Mouse (Mus musculus) hindbrain, embryonic 11.5 days (tissue): ENCODE results near the gene Mob3a. TPM values are rescaled to one million over a fixed set of nuclear protein-coding genes. Genes with fewer than 3 reads are reported as not detected.

Experiments
- ATAC-seq: fragments of 200-750 bp; cut with Nextera tagmentation; 2 replicates; pipeline ENCODE4 v1.8.0; 2017; ENCODE audit warnings: mild to moderate bottlenecking, moderate TSS enrichment, moderate library complexity; ENCODE audit not compliant: low FRiP score
- DNase-seq: peaks from one replicate; pipeline ENCODE4 v3.0.0-alpha.2; 2015; ENCODE audit warnings: low spot score
- H3K27ac ChIP-seq: fragments of 300-500 bp; sonication (generic); 2 replicates; pipeline ENCODE4 v1.5.1; 2014; ENCODE audit warnings: mild to moderate bottlenecking, low read depth, low read length
- H3K27me3 ChIP-seq: fragments of 300-500 bp; sonication (generic); 2 replicates; pipeline ENCODE4 v1.6.1; 2014; ENCODE audit warnings: mild to moderate bottlenecking, low read length, moderate library complexity, mixed read lengths; ENCODE audit not compliant: control insufficient read depth, insufficient read depth
- H3K36me3 ChIP-seq: fragments of 300-500 bp; sonication (generic); 2 replicates; pipeline ENCODE4 v1.6.1; 2014; ENCODE audit warnings: mild to moderate bottlenecking, low read length, moderate library complexity, mixed read lengths; ENCODE audit not compliant: control insufficient read depth, insufficient read depth
- H3K4me1 ChIP-seq: fragments of 300-500 bp; sonication (generic); replicated peaks from 2 replicates; pipeline ENCODE4 v1.6.1; 2014; ENCODE audit warnings: low read length, mixed read lengths; ENCODE audit not compliant: control insufficient read depth, insufficient read depth
- H3K4me2 ChIP-seq: fragments of 300-500 bp; sonication (generic); replicated peaks from 2 replicates; pipeline ENCODE4 v1.6.1; 2014; ENCODE audit warnings: mild to moderate bottlenecking, low read depth, low read length
- H3K4me3 ChIP-seq: fragments of 300-500 bp; sonication (generic); 2 replicates; pipeline ENCODE4 v1.5.1; 2014; ENCODE audit warnings: low read depth, low read length
- H3K9ac ChIP-seq: fragments of 300-500 bp; sonication (generic); 2 replicates; pipeline ENCODE4 v1.6.1; 2014; ENCODE audit warnings: low read depth, low read length
- H3K9me3 ChIP-seq: fragments of 300-500 bp; sonication (generic); 2 replicates; pipeline ENCODE4 v1.6.1; 2016; ENCODE audit warnings: low read length; ENCODE audit not compliant: control insufficient read depth
- WGBS: fragments of 180-500 bp; shearing (Covaris S2); extraction: QIAGEN DNeasy Blood & Tissue Kit; methylation state at CpG from one replicate; pipeline ENCODE4 v1.1.7; 2014; 5-methylcytosine and 5-hydroxymethylcytosine counted together
- polyA plus RNA-seq: library from polyadenylated mRNA; unstranded; fragments of >200 nt; fragmentation: Nextera tagmentation; extraction: Ambion mirVana; gene quantifications from 2 replicates; pipeline ENCODE4 v1.2.1, GENCODE M21; 2014

Gene Mob3a
- polyA plus RNA-seq, 1 experiment from 2014 or later, result 54.4 TPM

GRCm38 (mm10) chr10:80669737-80670485, 31.9 kb downstream of the Mob3a start:
- peaks cover 15% of the 10 kb centered on the region for H3K4me1 ChIP-seq
- 95% methylated on average over 7 of the region's 7 CpGs for WGBS

GRCm38 (mm10) chr10:80669018-80669417, 32.8 kb downstream of the Mob3a start:
- ATAC-seq (no peak), DNase-seq (no peak)
- Histone ChIP-seq H3K27me3 (no peaks in the 10 kb centered on the region), H3K9me3 (no peaks in the 10 kb centered on the region), H3K9ac (no peak overlapping the region), H3K36me3 (peaks cover 21% of the 10 kb centered on the region; the same call in 1 of the 2 replicates), H3K4me1 (peaks cover 6% of the 10 kb centered on the region), H3K4me3 (no peak overlapping the region), H3K27ac (no peak overlapping the region), H3K4me2 (no peak overlapping the region)
- 87% methylated on average over 12 of the region's 12 CpGs for WGBS

More at GRCm38 (mm10) chr10:80669737-80670485, 31.9 kb downstream of the Mob3a start:
- Histone ChIP-seq H3K36me3 (peaks cover 21% of the 10 kb centered on the region; the same call in 1 of the 2 replicates), H3K27me3 (no peaks in the 10 kb centered on the region), H3K9ac (no peak overlapping the region), H3K4me3 (no peak overlapping the region), H3K4me2 (no peak overlapping the region), H3K27ac (no peak overlapping the region), H3K9me3 (no peaks in the 10 kb centered on the region)
- DNase-seq (no peak), ATAC-seq (no peak)

- Histone ChIP-seq H3K9ac (no peak overlapping the region), H3K4me1 (peaks cover 3% of the 10 kb centered on the region; the same call in 1 of the 2 replicates), H3K36me3 (peaks cover 21% of the 10 kb centered on the region; the same call in 1 of the 2 replicates), H3K4me3 (no peak overlapping the region), H3K9me3 (no peaks in the 10 kb centered on the region), H3K27ac (no peak overlapping the region), H3K4me2 (no peak overlapping the region), H3K27me3 (no peaks in the 10 kb centered on the region)
- WGBS, result 90% methylated on average over 11 of the region's 11 CpGs
- DNase-seq (no peak), ATAC-seq (no peak)
These were observed 33.2 kb downstream of the Mob3a start for GRCm38 (mm10) chr10:80668614-80669013.

GRCm38 (mm10) chr10:80666837-80667412, 34.9 kb downstream of the Mob3a start:
- Histone ChIP-seq H3K27ac (no peak overlapping the region), H3K4me1 (no peaks in the 10 kb centered on the region; the same call in 1 of the 2 replicates), H3K4me2 (no peak overlapping the region), H3K4me3 (no peak overlapping the region), H3K27me3 (no peaks in the 10 kb centered on the region), H3K36me3 (peaks cover 21% of the 10 kb centered on the region; the same call in 1 of the 2 replicates), H3K9me3 (no peaks in the 10 kb centered on the region), H3K9ac (no peak overlapping the region)
- ATAC-seq (no peak), DNase-seq (no peak)
- WGBS, result 80% methylated on average over 19 of the region's 19 CpGs

DNA sequence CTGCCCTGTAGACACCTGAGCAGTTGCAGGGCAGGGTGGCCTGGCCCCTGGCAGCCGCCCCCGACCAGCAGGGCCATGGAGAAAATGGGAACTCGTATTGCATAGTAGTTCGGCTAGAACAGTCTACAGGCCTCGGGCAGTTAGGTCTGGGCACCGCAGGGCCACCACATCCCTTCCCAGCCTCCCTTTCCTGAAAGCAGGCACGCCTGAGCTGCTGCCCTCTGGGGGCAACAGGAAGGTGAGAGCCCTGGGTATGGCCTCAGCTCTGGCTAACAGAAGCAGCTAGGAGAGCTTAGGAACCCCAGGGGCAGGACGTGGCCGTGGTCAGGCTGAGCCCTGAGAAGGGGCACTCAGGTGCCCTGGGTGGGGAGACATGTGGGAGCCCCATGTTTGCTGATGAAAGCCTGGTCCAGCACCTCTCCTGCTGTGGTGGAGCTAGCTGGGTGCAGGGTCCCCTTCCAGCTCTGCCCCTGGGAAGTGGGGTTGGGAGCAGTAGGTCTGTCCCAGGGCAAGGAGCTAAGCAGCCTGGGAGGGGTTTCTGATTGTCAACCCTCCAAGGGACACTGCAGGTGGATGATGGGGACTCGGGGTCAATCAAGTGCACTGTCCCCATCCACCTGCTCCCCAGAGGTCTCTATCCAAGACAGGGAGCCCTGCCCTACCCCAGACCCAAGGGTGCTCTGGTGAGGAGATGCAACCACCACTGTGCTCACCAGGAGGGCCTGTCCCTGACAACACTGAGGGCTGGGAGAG, 35.6 kb downstream of the Mob3a start:
- no peak for DNase-seq
- Histone ChIP-seq H3K4me3 (no peak overlapping the region), H3K9ac (no peak overlapping the region), H3K4me1 (no peaks in the 10 kb centered on the region), H3K36me3 (peaks cover 21% of the 10 kb centered on the region; the same call in 1 of the 2 replicates), H3K27ac (no peak overlapping the region), H3K9me3 (no peaks in the 10 kb centered on the region), H3K4me2 (no peak overlapping the region), H3K27me3 (no peaks in the 10 kb centered on the region)
- WGBS, result 77% methylated on average over 10 of the region's 10 CpGs
- ATAC-seq, result no peak

- Histone ChIP-seq H3K4me2 (no peak overlapping the region), H3K4me1 (no peaks in the 10 kb centered on the region), H3K9ac (no peak overlapping the region), H3K4me3 (no peak overlapping the region), H3K27me3 (no peaks in the 10 kb centered on the region), H3K27ac (no peak overlapping the region), H3K36me3 (peaks cover 21% of the 10 kb centered on the region; the same call in 1 of the 2 replicates), H3K9me3 (no peaks in the 10 kb centered on the region)
- WGBS, result 73% methylated on average over 4 of the region's 4 CpGs
- DNase-seq (no peak), ATAC-seq (no peak; the same call in 1 of the 2 replicates)
These were observed 36.3 kb downstream of the Mob3a start for GRCm38 (mm10) chr10:80665459-80665858.

DNA sequence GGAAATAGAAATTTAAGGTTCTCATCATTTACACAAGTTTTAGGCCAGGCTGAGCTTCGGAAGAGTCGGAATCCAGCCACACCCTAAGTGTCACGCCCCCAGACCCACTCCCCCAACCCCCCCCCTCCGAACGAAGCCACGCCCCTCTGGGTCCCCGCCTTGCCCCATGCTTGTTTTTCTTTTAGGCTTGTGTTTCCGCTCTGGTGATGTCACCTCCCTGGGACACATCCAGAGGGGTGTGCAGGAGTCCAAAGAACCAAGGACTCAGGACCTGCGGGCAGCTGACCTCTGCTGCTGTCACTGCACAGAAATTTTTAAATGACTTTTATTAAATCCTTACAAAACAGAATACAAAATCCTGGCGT, 36.8 kb downstream of the Mob3a start:
- H3K9ac ChIP-seq, result no peak overlapping the region
- no peak overlapping the region for H3K4me3 ChIP-seq
- ATAC-seq, result no peak
- no peak overlapping the region for H3K4me2 ChIP-seq
- no peaks in the 10 kb centered on the region for H3K9me3 ChIP-seq
- H3K4me1 ChIP-seq, result no peaks in the 10 kb centered on the region
- DNase-seq, result no peak
- no peak overlapping the region for H3K27ac ChIP-seq
- peaks cover 18% of the 10 kb centered on the region; the same call in 1 of the 2 replicates for H3K36me3 ChIP-seq
- H3K27me3 ChIP-seq, result no peaks in the 10 kb centered on the region
- WGBS, result 21% methylated on average over 10 of the region's 10 CpGs

DNA sequence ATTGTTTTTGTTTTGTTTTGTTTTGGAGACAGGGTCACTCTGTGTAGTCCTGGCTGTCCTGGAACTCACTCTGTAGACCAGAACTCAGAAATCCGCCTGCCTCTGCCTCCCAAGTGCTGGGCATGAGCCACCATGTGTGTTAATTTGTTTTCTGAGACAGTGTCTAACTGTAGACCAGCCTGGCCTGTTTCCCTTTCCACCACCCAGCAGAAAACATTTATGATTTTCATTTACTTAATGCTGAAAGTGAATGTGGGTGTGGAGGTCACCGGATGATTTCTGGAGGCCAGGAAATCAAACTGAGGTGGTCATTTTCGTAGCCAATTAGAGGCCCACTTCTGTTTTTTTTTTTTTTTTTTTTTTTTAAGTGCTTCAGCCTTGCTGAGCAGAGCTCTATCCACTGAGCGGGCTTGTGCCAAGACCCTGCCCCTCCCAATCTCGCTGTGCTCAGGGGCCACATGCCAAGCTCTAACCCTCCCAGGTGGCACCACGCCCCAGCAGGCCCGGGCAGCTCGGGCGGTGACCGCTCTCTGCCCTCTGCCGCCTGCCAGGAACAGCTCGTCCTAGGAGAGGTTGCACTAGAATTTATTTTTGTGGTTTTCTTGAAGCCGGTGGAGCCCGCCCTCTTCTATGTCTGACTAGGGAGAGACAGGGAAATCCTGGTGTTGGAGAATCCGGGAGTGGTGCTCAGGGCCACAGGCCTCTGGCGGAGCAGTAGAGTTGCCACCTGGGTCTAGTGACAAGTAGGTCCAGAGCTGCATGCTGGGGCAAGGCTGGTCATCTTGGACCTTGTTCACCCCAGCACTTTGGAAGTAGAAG, 37.4 kb downstream of the Mob3a start:
- Histone ChIP-seq H3K4me2 (no peak overlapping the region), H3K9me3 (no peaks in the 10 kb centered on the region), H3K4me3 (no peak overlapping the region), H3K27ac (0 out of 2 replicates have a peak overlapping the region, but pooled peaks have one; percentile 14), H3K27me3 (no peaks in the 10 kb centered on the region), H3K9ac (no peak overlapping the region), H3K36me3 (peaks cover 13% of the 10 kb centered on the region; the same call in 1 of the 2 replicates), H3K4me1 (no peaks in the 10 kb centered on the region)
- whole genome bisulfite sequencing, result 47% methylated on average over 16 of the region's 16 CpGs
- DNase-seq (no peak), ATAC-seq (no peak)
